Mouse (Mus musculus): ENCODE results near the gene Cep85l. TPM values are rescaled to one million over a fixed set of nuclear protein-coding genes. Genes with fewer than 3 reads are reported as not detected.

Cep85l gene
- total and polyA plus RNA-seq, 3 experiments, result 4.3 to 5.7 (median 5.0) TPM

DNA sequence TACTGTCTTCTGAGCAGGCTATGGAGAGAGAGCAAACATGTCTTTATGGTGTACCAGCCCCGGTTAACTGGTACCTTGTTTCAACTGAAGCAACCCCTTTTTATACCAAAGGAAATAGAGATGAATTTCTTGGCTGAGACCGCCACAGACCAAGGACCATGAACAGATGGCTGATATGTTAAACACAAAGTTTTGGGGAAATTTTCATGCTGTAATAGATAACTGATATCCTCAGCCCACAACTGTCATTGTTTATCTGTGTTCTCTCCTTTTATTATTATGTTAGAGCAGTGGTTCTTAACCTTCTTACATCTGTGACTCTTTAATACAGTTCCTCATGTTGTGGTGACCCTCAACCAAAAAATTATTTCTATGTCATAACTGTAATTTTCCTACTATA is 46.8 kb upstream of the Cep85l start:
- in situ Hi-C loops (cut with MboI; ENCODE audit: low pct_ligation_motif_present, low pct_unique_long_range_greater_than_20kb, low sequenced_read_pairs), result no loop called here

DNA sequence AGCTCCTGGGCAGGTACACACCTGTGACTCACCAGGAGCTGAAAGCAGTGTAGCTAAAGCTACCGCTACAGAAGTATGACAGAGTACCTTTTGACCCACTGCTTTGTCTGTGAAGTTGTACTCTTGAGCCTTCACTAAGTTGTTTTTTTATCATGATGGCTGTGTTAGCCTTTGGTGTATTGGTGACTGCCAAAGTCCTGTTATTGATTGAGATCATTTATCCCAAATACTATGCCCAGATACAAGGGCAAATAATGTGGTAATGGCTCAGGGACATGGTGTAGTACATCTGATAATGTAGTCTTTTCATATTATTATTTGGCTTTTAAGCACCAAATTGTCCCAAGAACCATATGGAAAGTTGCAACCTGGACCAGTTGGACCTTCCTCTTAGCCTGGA is 43.3 kb upstream of the Cep85l start:
- H3K27me3 ChIP-seq (replicated peaks), result no peaks in the 10 kb centered on the region
- no peak overlapping the region for H3K27ac ChIP-seq (ENCODE audit: insufficient read depth, low read depth)
- DNase-seq (ENCODE audit: extremely low read depth), result no peak
- H3K4me2 ChIP-seq (ENCODE audit: insufficient read depth, low read depth, poor library complexity, severe bottlenecking), result no peak overlapping the region
- no peak overlapping the region for H3K4me3 ChIP-seq (replicated peaks in 1 of 3; ENCODE audit: low read depth in 2 of 3, low read length in 2 of 3, poor library complexity in 1 of 3)
- in situ Hi-C loops (cut with MboI; ENCODE audit: low pct_ligation_motif_present, low pct_unique_long_range_greater_than_20kb, low sequenced_read_pairs), result no loop called here
- no peaks in the 10 kb centered on the region for H3K36me3 ChIP-seq (replicated peaks in 1 of 2; ENCODE audit: control insufficient read depth in 1 of 2, insufficient read depth in 1 of 2, low read length in 1 of 2)
- H3K4me1 ChIP-seq (ENCODE audit: control insufficient read depth in 1 of 2, insufficient read depth in 2 of 2), result no peaks in the 10 kb centered on the region
- dilution Hi-C loops (cut with MboI; ENCODE audit: extremely low pct_ligation_motif_present, extremely low pct_unique_long_range_greater_than_20kb, low sequenced_read_pairs), result no loop called here
- peaks cover 3% of the 10 kb centered on the region for H3K9me3 ChIP-seq (replicated peaks; ENCODE audit: low read length)
- H3K79me2 ChIP-seq (replicated peaks; ENCODE audit: control insufficient read depth, extremely low read depth, insufficient read depth, poor library complexity, severe bottlenecking), result no peaks in the 10 kb centered on the region
- no peak for TF ChIP-seq E2F4 (IDR thresholded peaks at IDR 0.05; ENCODE audit: insufficient replicate concordance, low read depth, low read length)
- no peak for TF ChIP-seq NELFE (IDR thresholded peaks at IDR 0.05; ENCODE audit: low read depth, low read length)
- TF ChIP-seq POLR2AphosphoS2 (IDR thresholded peaks at IDR 0.05; ENCODE audit: low read depth, low read length), result no peak
- no peak for TF ChIP-seq UBTF (IDR thresholded peaks at IDR 0.05; ENCODE audit: low read depth, low read length)
- no peak for TF ChIP-seq SMC3 (IDR thresholded peaks at IDR 0.05; ENCODE audit: low read depth, low read length)
- no peak for TF ChIP-seq ELF1 (IDR thresholded peaks at IDR 0.05; ENCODE audit: low read depth, low read length)
- no peak for TF ChIP-seq EP300 (IDR thresholded peaks at IDR 0.05; ENCODE audit: low read length)
- no peak for TF ChIP-seq MAZ (IDR thresholded peaks at IDR 0.05; ENCODE audit: low read depth, low read length)
- TF ChIP-seq POLR2A (IDR thresholded peaks at IDR 0.05; ENCODE audit: low read depth, low read length), result no peak
- H3K9ac ChIP-seq (ENCODE audit: insufficient read depth, low read depth), result no peak overlapping the region

More for the DNA sequence above, 46.8 kb upstream of the Cep85l start:
- no peak for DNase-seq (ENCODE audit: extremely low read depth)
- Histone ChIP-seq H3K27me3 (replicated peaks) (no peaks in the 10 kb centered on the region), H3K9ac (ENCODE audit: insufficient read depth, low read depth) (no peak overlapping the region), H3K79me2 (replicated peaks; ENCODE audit: control insufficient read depth, extremely low read depth, insufficient read depth, poor library complexity, severe bottlenecking) (no peaks in the 10 kb centered on the region), H3K4me3 (replicated peaks in 1 of 3; ENCODE audit: low read depth in 2 of 3, low read length in 2 of 3, poor library complexity in 1 of 3) (no peak overlapping the region), H3K4me1 (ENCODE audit: control insufficient read depth in 1 of 2, insufficient read depth in 2 of 2) (peaks cover 0 to 7% of the 10 kb centered on the region in 2 experiments; a peak in 2 of 4 replicates), H3K36me3 (replicated peaks in 1 of 2; ENCODE audit: control insufficient read depth in 1 of 2, insufficient read depth in 1 of 2, low read length in 1 of 2) (no peaks in the 10 kb centered on the region), H3K9me3 (replicated peaks; ENCODE audit: low read length) (peaks cover 3% of the 10 kb centered on the region), H3K4me2 (ENCODE audit: insufficient read depth, low read depth, poor library complexity, severe bottlenecking) (no peak overlapping the region), H3K27ac (ENCODE audit: insufficient read depth, low read depth) (no peak overlapping the region)
- TF ChIP-seq PAX5 (IDR thresholded peaks at IDR 0.05; ENCODE audit: low read length) (no peak), CHD2 (IDR thresholded peaks at IDR 0.05; ENCODE audit: low read length) (no peak), MYC (IDR thresholded peaks at IDR 0.05; ENCODE audit: low read depth, low read length) (no peak), TBP (conservative IDR thresholded peaks at IDR 0.05; ENCODE audit: low read depth, low read length) (no peak), MAX (IDR thresholded peaks at IDR 0.05; ENCODE audit: low read length) (no peak), EP300 (IDR thresholded peaks at IDR 0.05; ENCODE audit: low read length) (no peak), POLR2A (IDR thresholded peaks at IDR 0.05; ENCODE audit: low read depth, low read length) (no peak), MAZ (IDR thresholded peaks at IDR 0.05; ENCODE audit: low read depth, low read length) (no peak), MXI1 (IDR thresholded peaks at IDR 0.05; ENCODE audit: low read depth, low read length) (no peak), POLR2AphosphoS2 (IDR thresholded peaks at IDR 0.05; ENCODE audit: low read depth, low read length) (no peak), SIN3A (IDR thresholded peaks at IDR 0.05; ENCODE audit: low read length) (no peak), NELFE (IDR thresholded peaks at IDR 0.05; ENCODE audit: low read depth, low read length) (no peak)
- dilution Hi-C loops (cut with MboI; ENCODE audit: extremely low pct_ligation_motif_present, extremely low pct_unique_long_range_greater_than_20kb, low sequenced_read_pairs), result no loop called here

Data from CH12.LX (cell line).